Comparison of ENCODE assay signal across 8 mouse cellular contexts in the genomic region with DNA sequence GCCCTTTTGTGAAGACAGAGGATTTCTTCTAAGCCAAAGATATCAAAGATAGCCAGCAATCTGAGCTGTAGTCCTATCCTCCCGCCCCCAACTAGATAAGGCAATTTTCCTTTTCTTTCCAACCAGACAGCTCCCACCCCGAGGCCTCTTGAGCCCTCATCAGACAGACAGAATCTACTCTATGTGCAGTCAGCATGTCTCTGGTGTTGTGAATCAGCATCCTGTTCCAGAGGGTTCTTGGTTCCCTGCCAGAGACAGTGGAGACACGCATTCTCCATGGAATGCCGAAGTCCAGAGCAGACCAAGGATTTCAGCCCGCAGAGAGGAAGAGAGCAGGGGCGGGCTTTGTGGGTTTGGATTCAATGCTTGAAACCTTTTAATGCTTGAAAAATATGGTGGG. TPM values are rescaled to one million over a fixed set of nuclear protein-coding genes. Genes with fewer than 3 reads are reported as not detected.
DNase-seq lines count a peak whose midpoint lies in the region; ATAC-seq and TF ChIP-seq lines count a peak whose summit lies in the region.

No protein-coding gene starts in this region.

- H3K4me1 ChIP-seq in thymus, adult 2 months (replicated peaks; ENCODE audit: control insufficient read depth, insufficient read depth, low read length) = peaks cover 42% of the 10 kb centered on the region
- H3K4me1 ChIP-seq in stomach, embryonic 16.5 days (ENCODE audit: control insufficient read depth, insufficient read depth, low read length) = peaks cover 62% of the 10 kb centered on the region
- peaks cover 16% of the 10 kb centered on the region for H3K4me1 ChIP-seq in forebrain, embryonic 16.5 days (replicated peaks; ENCODE audit: control insufficient read depth, insufficient read depth, low read length)

- ATAC-seq in stomach, embryonic 16.5 days (ENCODE audit: insufficient read depth, low FRiP score) = peak; percentile 45; the same call in 1 of the 2 replicates
- ATAC-seq in forebrain, embryonic 16.5 days = no peak

- 0 out of 2 replicates have a peak overlapping the region, but pooled peaks have one; percentile 21 for H3K27ac ChIP-seq in thymus, adult 2 months (ENCODE audit: control insufficient read depth, insufficient read depth, low read length)
- peak overlapping the region; percentile 93 for H3K27ac ChIP-seq in stomach, embryonic 16.5 days (ENCODE audit: low read length)
- no peak overlapping the region for H3K27ac ChIP-seq in forebrain, embryonic 16.5 days (ENCODE audit: low read length)

- WGBS in thymus, adult 2 months = 90% methylated on average over 6 of the region's 6 CpGs
- WGBS in stomach, embryonic 16.5 days = 44% methylated on average over 6 of the region's 6 CpGs
- 87% methylated on average over 6 of the region's 6 CpGs for WGBS in forebrain, embryonic 16.5 days

- no peak for TF ChIP-seq CTCF in thymus, adult 2 months (IDR thresholded peaks at IDR 0.05; ENCODE audit: borderline replicate concordance, control insufficient read depth, extremely low read depth, insufficient read depth, low read length, poor library complexity)

- no peak overlapping the region for H3K4me2 ChIP-seq in stomach, embryonic 16.5 days (ENCODE audit: low read depth, low read length)
- no peak overlapping the region for H3K4me2 ChIP-seq in forebrain, embryonic 16.5 days (ENCODE audit: low read length)

- peaks cover 25% of the 10 kb centered on the region for H3K36me3 ChIP-seq in thymus, adult 2 months (ENCODE audit: control insufficient read depth, insufficient read depth, low read length)
- peaks cover 17% of the 10 kb centered on the region; the same call in 1 of the 2 replicates for H3K36me3 ChIP-seq in stomach, embryonic 16.5 days (ENCODE audit: control insufficient read depth, insufficient read depth, low read length)
- H3K36me3 ChIP-seq in forebrain, embryonic 16.5 days (ENCODE audit: control insufficient read depth, insufficient read depth) = no peaks in the 10 kb centered on the region

- no peaks in the 10 kb centered on the region for H3K27me3 ChIP-seq in thymus, adult 2 months (ENCODE audit: control insufficient read depth, insufficient read depth, low read length)
- H3K27me3 ChIP-seq in stomach, embryonic 16.5 days (ENCODE audit: control insufficient read depth, insufficient read depth, low read length) = no peaks in the 10 kb centered on the region
- no peaks in the 10 kb centered on the region for H3K27me3 ChIP-seq in forebrain, embryonic 16.5 days (replicated peaks; ENCODE audit: control insufficient read depth, insufficient read depth, low read length)

- no peak overlapping the region for H3K4me3 ChIP-seq in thymus, adult 2 months (ENCODE audit: control insufficient read depth, insufficient read depth, low read length)
- H3K4me3 ChIP-seq in stomach, embryonic 16.5 days (replicated peaks; ENCODE audit: low read length) = no peak overlapping the region
- no peak overlapping the region for H3K4me3 ChIP-seq in forebrain, embryonic 16.5 days (replicated peaks; ENCODE audit: low read length)

- no peak for DNase-seq in thymus, adult 2 months
- DNase-seq in thymus, postnatal 4 days = no peak
- peak; percentile 91 for DNase-seq in heart, adult 8-10 months (ENCODE audit: low spot score)
- peak; percentile 92 for DNase-seq in kidney, postnatal 14 days
- DNase-seq in embryo, embryonic 10 days (ENCODE audit: low spot score) = no peak
- no peak for DNase-seq in frontal cortex, postnatal 25 days (ENCODE audit: low spot score in 2 of 2)

- H3K9ac ChIP-seq in stomach, embryonic 16.5 days (ENCODE audit: low read length) = no peak overlapping the region
- no peak overlapping the region for H3K9ac ChIP-seq in forebrain, embryonic 16.5 days (replicated peaks; ENCODE audit: low read depth, low read length)

- no peaks in the 10 kb centered on the region for H3K9me3 ChIP-seq in stomach, embryonic 16.5 days (replicated peaks; ENCODE audit: control insufficient read depth, low read length)
- H3K9me3 ChIP-seq in forebrain, embryonic 16.5 days (ENCODE audit: control insufficient read depth, low read length) = no peaks in the 10 kb centered on the region

- no peak for TF ChIP-seq POLR2A in thymus, adult 2 months (IDR thresholded peaks at IDR 0.05; ENCODE audit: control insufficient read depth, extremely low read depth, insufficient read depth, low read length, poor library complexity)

RNA-seq across cellular contexts. Expression of a gene that starts 19.3 kb away (rescaled TPM):
- 409 and 412 TPM in 2 replicates for polyA plus RNA-seq in thymus, adult 2 months (2012; rRNA removed)
- total RNA-seq in heart, adult 8-10 months (2022) = 10 to 100 TPM; 48.1 to 87.1 (median 65.2) TPM
- polyA plus RNA-seq in stomach, embryonic 16.5 days (2015; fragmentation: Nextera tagmentation; extraction: Ambion mirVana) = 1,223 and 1,404 TPM in 2 replicates
- 82.2 and 115 TPM in 2 replicates for polyA plus RNA-seq in forebrain, embryonic 16.5 days (2015; fragmentation: Nextera tagmentation; extraction: Ambion mirVana)

Comparison
In these comparisons a context has a peak if more than half of its experiments do, and no peak if none do; other contexts are left out.
1. DNase-seq: peak in heart, adult 8-10 months (single experiment) and kidney, postnatal 14 days (single experiment); none in thymus, adult 2 months (single experiment), thymus, postnatal 4 days (single experiment), embryo, embryonic 10 days (single experiment) and frontal cortex, postnatal 25 days (0 of 2).